Mouse (Mus musculus): ENCODE results near the gene Wtap. TPM values are rescaled to one million over a fixed set of nuclear protein-coding genes. Genes with fewer than 3 reads are reported as not detected.
"Not testable (repeated sequence)": the region's sequence is repeated elsewhere in the genome, so short reads cannot be mapped to it uniquely, and the experiment has no call there.

The Wtap gene
- total RNA-seq, 2 experiments from 2014 or later: 23.3 to 24.7 TPM

DNA sequence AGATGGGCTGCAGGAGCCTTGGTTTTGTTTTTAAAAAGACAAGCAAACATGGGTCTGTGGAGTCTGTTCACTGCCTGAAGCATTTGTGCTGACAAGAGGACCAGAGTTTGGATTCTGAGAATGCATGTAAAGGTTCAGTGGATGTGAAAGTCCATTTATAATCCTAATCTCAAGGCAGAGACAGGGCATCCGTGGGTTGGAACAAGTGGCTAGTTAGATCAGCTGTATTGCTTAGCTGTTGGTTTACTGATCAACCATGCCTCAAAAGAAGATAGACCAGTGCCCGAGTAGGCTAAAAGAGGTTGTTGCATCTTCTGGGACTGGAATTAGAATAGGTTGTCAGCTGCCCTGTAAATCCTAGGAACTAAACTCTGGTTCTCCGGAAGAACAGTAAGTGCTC, 30.5 kb downstream of the Wtap start:
- no peak for DNase-seq

DNA sequence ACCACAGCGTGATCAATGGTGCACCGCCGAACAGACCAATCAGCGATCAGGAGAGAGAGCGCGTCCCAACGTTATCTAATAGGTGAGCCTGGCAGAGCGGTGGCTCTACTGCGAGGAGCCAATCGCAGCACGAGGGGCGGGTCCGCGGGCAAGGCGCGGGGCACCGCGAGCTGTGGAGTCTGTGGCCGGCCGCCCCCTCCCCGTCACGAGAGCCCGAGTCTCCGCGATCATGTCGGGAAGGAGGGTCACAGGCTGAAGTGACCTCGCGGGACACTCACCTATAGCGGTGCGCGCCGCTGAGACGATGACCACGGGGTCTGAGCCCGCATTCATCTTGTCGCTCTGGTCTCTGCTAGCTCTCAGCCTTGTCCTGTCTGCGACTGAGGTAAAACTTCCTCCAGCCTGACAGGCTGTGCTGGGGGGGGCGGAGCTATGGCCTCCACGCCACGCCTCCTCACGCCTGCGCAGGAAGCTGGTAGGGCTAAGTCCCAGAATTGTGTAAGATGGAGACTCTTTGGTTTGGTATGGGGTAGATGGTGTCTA, 33.6 kb downstream of the Wtap start, which contains the start of gene Acat2:
Acat2 (minus strand) TSS at position 417 of the 543 bp plus-strand sequence.
- peak; percentile 92 for DNase-seq

DNA sequence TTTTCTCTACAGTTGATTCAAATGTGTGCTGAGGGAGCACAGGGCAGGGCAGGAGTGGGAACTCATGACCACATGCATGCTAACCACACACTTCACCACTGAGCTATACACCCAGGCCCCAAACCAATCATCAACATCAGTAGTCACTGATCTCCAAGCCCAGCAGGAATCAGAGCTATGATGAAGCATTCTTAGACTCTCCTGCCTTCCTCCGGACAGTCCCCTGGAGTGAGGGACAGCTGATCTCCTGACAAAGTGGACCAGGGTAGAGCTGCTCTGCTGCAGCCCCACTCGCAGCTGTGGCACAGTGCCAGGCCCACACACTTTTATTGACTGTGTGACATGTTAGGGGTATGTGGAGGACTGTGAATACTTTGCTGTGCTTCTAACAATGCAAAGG, 34.6 kb downstream of the Wtap start:
- not testable (repeated sequence) for DNase-seq

DNA sequence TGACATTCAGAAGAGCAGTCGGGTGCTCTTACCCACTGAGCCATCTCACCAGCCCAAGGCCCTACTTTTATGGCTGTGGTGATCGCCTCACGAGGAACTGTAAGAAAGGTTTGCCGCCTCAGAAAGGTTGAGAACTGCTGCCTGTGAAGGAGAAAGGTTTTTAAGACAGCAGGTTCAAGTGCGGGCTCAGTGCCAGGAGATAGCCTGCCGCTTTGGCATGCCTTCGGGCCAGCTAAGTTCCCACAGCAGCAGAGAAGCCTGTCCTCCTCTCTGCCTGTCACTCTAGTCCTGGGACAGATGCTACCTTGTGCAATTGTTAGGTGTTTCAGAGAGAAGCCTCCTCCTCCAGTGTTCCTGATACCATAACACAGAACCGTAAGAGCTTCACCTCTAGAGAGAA, 37.3 kb downstream of the Wtap start:
- no peak for DNase-seq

DNA sequence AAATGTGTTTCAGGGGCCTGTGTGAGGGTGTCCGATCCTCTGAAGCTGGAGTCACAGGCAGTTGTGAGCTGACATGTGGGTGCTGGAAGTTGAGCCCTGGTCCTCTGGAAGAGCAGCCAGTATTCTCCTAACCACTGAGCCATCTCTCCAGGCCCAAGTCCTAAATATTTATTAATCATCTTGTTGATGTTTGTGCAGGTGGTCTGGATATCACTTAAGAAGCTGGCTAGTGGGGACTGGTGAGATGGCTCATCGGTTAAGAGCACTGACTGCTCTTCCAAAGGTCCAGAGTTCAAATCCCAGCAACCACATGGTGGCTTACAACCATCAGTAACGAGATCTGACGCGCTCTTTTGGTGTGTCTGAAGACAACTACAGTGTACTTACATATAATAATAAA, 44.3 kb downstream of the Wtap start:
- DNase-seq: no peak

DNA sequence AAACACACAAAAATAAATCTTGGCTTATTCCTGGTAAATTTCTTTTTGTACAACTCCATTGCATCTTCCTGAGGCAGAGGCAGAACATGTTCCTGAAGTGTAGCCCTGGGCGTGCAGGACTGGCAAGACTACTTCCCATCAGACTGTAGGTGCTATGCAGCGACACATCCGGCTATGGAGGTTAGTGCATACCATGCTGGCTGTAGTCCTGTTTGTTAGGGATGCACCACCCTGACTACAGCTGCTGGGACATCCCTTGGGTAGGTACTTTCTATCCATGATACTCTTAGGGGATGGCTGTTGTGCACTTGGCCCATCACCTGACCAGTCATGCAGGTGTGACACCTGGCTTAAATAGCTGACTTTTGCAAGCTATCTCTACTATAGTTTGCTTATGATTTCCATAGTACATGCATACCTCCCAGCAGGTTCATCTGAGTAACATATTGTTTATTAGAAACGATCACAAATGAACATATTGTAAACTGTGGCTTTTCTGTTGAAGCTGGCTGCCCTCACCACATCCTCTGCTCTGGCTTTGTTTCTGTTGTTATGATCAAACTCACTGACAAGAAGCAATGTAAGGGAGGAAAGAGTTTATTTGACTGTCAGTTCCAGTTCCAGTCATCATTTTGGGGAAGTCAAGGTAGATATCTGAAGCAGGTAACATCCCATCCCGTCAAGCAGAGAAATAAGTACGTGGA, 51.4 kb downstream of the Wtap start:
- DNase-seq: no peak

DNA sequence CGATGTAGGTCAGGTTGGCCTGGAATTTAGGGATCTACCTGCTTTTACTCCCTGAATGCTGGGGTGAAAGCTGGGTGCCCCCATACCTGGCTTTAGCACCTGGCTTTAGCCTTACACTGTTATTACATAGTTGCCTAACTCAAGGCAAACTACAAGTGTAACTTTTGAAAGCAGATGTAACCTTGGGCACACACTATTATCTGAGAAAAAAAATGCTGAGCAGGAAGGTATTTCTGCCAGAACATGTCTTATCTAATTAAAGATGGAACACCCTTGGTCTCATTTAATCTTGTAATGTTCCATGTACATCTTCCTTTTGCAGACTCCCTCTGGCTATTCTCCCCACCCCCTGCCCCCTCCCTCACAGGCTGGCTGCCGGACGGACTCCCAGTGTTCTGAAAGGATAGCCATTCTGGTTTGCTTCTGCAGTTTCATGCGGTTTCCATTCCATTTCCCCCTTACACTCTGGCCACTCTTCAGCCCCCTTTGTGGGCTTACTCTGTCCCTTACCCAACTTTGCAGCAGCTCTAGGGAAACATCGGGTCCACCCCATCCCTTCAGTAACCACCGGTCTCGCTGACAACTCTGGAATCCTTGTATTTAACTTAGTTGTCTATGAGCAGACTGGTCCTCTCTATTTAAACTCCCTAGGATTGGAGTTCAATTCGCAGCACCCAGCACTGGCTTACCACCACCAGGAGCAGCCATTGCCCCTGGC, 52.3 kb downstream of the Wtap start:
- no peak for DNase-seq

DNA sequence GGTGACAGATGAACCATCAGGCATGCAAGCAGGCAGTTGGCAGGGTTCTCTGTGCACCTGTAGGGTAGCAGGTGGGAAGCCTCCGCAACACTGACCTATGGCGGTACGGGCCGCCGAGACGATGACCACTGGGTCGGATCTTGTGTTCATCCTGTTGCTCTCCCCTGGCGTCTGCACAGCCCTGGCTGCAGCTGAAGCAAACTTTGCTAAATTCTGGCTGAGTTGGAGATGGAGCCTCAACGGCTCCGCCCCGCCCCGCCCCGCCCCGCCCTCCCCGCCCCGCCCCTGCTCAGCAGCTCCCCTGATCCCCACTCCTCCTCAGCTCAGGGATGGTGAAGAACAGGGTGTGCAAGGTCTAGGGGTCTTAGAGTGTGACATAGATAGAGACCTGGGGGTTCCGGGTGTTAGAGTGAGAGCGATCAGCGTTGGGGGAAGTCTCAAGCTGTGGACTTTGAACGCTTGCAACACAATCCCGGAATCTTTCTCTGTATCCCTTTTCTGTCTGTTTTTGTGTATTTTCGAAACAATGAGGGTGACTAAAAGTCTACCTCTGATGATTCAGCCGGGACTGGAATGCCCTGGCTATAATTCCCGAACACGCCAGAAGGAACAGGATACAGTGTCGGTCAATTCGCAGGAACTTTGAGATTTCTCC, 53.7 kb downstream of the Wtap start, which contains the start of gene Acat3:
Acat3 (minus strand) TSS at position 450 of the 655 bp plus-strand sequence.
- no peak for DNase-seq

DNA sequence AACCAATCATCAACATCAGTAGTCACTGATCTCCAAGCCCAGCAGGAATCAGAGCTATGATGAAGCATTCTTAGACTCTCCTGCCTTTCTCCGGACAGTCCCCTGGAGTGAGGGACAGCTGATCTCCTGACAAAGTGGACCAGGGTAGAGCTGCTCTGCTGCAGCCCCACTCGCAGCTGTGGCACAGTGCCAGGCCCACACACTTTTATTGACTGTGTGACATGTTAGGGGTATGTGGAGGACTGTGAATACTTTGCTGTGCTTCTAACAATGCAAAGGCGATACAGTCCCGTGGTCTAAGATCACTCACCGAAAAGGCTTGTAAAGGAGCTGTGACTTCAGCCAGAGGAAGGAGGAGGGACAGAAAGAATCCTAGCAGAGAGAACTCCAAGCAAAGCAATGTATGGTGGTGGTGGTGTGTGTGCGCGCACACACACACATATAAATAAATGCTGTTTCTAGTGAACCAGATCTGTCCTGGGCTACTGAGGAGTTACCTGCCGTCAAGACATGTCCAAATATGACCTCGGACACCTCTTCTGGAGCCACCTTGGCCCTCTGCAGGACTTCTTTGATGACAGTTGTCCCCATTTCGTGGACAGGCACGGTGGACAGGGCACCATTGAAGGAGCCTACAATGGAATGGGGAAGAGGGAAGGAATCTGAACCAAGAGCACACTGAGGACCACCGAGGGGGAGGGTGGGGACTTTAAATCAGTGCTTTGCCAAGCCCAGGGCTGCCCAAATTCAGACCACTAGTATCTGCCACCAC, 54.4 kb downstream of the Wtap start:
- not testable (repeated sequence) for DNase-seq

DNA sequence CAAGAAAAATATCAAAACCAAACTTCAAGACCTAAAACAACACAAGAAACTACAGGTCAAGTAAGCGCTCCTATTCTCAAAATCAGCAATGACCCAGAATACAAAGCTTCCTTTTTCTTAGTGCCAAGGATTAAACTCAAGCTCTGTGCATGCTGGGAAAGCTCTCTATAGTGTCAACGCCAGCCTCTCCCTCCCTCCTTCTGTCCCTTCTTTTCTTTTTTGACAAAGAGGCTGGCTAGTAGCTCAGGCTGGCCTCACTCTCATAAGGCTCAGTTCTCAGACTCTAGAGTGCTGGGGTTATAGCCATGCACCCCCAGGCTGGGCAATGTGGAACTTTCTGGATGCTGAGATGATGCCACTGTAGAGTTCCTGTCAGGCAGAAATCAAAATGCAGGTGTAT, 55.9 kb downstream of the Wtap start:
- no peak for DNase-seq

DNA sequence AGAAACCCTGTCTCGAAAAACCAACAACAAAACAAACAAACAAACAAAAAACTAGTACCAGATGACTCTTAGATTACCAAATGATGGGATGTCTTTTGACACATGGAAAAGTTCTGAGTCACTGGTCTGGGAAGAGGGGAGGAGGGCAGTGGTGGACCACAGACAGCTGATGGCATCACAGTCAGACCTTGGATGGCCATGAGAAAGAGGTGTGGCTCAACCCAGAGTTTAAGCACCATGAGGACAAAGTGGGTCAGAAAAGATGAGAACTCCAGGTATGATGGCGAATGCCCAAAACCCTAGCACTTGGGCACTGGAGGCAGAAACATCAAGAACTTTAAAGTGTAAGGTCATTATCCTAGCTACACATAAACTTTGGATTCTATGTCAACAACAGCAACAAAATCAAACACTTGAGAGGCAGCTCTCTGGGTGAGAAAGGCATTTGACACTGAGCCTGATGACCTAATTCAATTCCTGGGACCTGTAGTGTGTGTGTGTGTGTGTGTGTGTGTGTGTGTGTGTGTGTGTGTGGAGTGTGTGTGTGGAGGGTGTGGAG, 56.5 kb downstream of the Wtap start:
- DNase-seq: no peak

DNA sequence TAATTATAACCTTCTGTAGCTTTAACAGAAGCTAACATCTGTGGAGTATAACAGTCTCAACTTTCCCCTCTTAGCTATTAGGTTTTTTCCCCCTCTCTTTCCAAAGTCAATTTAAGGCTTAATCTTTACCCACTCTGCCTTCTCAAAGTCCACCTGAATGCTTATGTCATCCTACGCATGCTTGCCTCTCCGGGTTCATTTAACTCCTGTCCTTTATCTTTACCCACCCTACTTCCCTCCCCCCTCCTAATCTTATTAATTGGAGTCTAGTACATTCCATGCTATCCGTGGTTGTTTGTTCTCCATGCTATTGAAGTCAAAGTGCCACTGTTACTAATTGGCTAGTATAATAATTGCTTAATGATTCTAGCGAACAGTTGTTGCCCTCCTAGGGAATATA, 58.2 kb downstream of the Wtap start:
- no peak for DNase-seq

DNA sequence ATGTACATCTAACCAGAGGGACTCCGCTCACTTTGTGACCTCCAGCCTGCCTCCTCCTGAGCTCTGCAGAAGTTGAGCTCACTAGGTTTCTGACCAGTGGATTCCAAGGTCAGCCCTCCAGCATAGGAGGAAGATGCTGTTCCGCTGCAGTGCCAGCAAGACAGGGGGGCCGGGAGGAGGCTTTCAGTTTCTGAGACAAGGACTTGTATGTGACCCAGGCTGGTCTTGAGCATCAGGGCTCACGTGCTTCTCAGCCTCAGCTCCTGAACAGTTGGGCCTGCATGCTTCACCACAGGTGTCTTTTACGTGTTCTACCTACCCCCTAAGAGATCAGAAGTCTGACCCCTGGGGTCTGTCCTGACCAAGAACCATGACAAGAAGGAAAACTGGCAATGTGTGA, 62.4 kb downstream of the Wtap start:
- not testable (repeated sequence) for DNase-seq

DNA sequence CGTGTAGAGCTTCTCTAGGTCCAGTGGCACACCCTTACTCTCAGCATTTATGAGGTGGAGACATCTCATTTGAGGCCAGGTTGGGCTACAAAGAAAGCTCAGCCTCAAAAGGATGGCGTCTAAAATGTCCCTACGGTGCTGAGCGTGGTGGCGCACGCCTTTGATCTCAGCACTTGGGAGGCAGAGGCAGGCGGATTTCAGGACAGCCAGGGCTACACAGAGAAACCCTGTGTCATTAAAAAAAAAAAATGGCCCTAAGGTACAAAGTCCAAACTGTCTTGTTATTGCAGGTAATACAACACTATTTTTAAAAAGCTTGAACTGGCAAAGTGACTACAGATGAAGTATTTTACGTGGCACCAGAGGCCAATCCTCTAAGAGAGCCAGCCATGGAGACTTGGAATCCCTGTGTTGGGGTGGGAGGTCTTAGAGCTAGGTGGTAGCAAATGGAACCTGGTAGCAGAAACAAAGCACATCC, 68.2 kb downstream of the Wtap start:
- no peak for DNase-seq

DNA sequence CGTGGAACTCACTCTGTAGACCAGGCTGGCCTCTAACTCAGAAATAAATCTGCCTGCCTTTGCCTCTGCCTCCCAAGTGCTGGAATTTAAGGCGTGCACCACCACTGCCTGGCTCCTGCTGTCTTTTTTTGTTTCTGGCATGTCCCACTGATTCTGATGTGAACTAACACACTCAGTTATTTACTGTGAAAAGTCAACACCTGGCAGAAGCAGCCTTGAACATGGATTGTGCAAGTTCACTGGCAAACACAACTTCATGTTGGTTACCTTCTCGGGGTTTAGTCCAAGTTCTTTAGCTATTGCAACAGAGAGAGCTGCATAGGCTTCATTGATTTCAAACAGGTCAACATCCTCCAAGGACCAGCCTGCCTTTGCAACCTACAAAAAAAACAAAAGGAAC, 69.0 kb downstream of the Wtap start:
- DNase-seq: no peak

DNA sequence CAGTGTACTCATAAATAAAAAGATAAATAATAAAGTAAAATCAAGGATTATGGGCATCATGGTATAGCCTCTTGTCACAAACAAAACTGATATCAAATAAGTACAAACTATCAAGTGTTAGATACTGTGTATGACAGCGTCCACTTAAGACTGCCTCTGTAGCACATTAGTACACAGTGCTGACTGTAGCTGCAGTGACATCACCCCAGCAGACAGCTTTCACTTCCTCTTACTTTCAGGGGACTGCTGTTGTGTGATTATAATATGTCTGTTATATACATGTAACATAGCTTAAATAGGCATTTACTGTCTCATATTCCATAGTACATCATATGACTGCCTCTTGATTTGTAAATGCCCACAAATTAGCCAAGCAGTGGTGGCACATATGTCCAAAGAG, 72.9 kb downstream of the Wtap start:
- DNase-seq: no peak

Other genes starting within 250 kb of the Wtap start
- gene Igf2r, start 224.5 kb downstream of the Wtap start, total RNA-seq (2021): 10 to 100 TPM; 44.6 to 45.8 TPM
- under 1 TPM in 1 of 2 experiments, not detected in 1; 0.59 TPM for gene Mas1, start 126.0 kb downstream of the Wtap start, total RNA-seq (2021)
- gene Mrgprh, start 118.1 kb downstream of the Wtap start, total RNA-seq (2021): 1 to 10 TPM; 1.2 to 2.2 TPM
- under 1 TPM in 1 of 2 experiments, not detected in 1; 0.83 TPM for gene Pnldc1, start 83.9 kb downstream of the Wtap start, total RNA-seq (2021)
- 100 to 1,000 TPM; 159 to 178 TPM for gene Tcp1, start 78.5 kb downstream of the Wtap start, total RNA-seq (2021)
- 100 to 1,000 TPM; 100 to 109 TPM for gene Mrpl18, start 77.8 kb downstream of the Wtap start, total RNA-seq (2021)
- gene Acat3, start 53.6 kb downstream of the Wtap start, total RNA-seq (2021): not detected
- 1 to 10 TPM; 3.2 to 5.4 TPM for gene Acat2, start 33.4 kb downstream of the Wtap start, total RNA-seq (2021)
- 100 to 1,000 TPM; 447 to 456 TPM for gene Sod2, start 12.7 kb upstream of the Wtap start, total RNA-seq (2021)
- not detected for gene Gpr31b, start 58.1 kb upstream of the Wtap start, total RNA-seq (2021)
- gene Tcp10b, start 66.9 kb upstream of the Wtap start, total RNA-seq (2021): under 1 TPM; 0.10 to 0.32 TPM
- not detected for gene Unc93a, start 137.6 kb upstream of the Wtap start, total RNA-seq (2021)
- not detected for gene Smok2a, start 227.0 kb upstream of the Wtap start, total RNA-seq (2021)
- not detected for gene Smok2b, start 236.1 kb upstream of the Wtap start, total RNA-seq (2021)

Measured in gastrocnemius, postnatal 25 days (tissue).